Mouse (Mus musculus) kidney, adult 2 months (tissue): ENCODE results near the gene Anxa9.

ENCODE experiments used
- CTCF ChIP-seq: fragments of 200-500 bp; conservative IDR thresholded peaks from 2 replicates; pipeline ENCODE4 v1.5.1; 2011; ENCODE audit warnings: low read depth, mild to moderate bottlenecking, control low read depth, low read length, moderate library complexity, mixed read lengths; ENCODE audit not compliant: insufficient read depth, insufficient read length
- POLR2A ChIP-seq: fragments of 200-500 bp; IDR thresholded peaks from one replicate; pipeline ENCODE4 v1.6.1; 2011; ENCODE audit warnings: low read depth, low read length, control low read depth

GRCm38 (mm10) chr3:95286011-95286410, 21.0 kb downstream of the Anxa9 start:
- TF ChIP-seq POLR2A (no peak), CTCF (no peak)
